Mouse (Mus musculus): ENCODE measurements around the gene Gm43738. TPM values are rescaled to one million over a fixed set of nuclear protein-coding genes. Genes with fewer than 3 reads are reported as not detected.

The Gm43738 gene
- polyA plus RNA-seq, 1 experiment, result not detected

GRCm38 (mm10) chr3:89124241-89124640, 23.3 kb upstream of the Gm43738 start:
- Histone ChIP-seq H3K27ac (ENCODE audit: insufficient read depth, low read depth, low read length) (no peak overlapping the region), H3K36me3 (ENCODE audit: control insufficient read depth, insufficient read depth, low read length) (no peaks in the 10 kb centered on the region), H3K4me1 (ENCODE audit: control insufficient read depth, insufficient read depth, low read length) (0 out of 2 replicates have a peak, but pooled peaks cover 3% of the 10 kb centered on the region), H3K27me3 (replicated peaks; ENCODE audit: control insufficient read depth, insufficient read depth, low read length) (no peaks in the 10 kb centered on the region), H3K4me3 (ENCODE audit: insufficient read depth, low read depth, low read length) (no peak overlapping the region)
- DNase-seq, result peak; percentile 58
- 53% methylated on average over 3 of the region's 3 CpGs for WGBS
- TF ChIP-seq CTCF (conservative IDR thresholded peaks at IDR 0.05; ENCODE audit: insufficient read depth, insufficient read length, low read depth, low read length) (no peak), POLR2A (IDR thresholded peaks at IDR 0.05; ENCODE audit: low read depth, low read length) (no peak)

- peak; percentile 36 for DNase-seq
- Histone ChIP-seq H3K4me3 (ENCODE audit: insufficient read depth, low read depth, low read length) (no peak overlapping the region), H3K36me3 (ENCODE audit: control insufficient read depth, insufficient read depth, low read length) (no peaks in the 10 kb centered on the region), H3K27ac (ENCODE audit: insufficient read depth, low read depth, low read length) (no peak overlapping the region), H3K4me1 (ENCODE audit: control insufficient read depth, insufficient read depth, low read length) (0 out of 2 replicates have a peak, but pooled peaks cover 3% of the 10 kb centered on the region), H3K27me3 (replicated peaks; ENCODE audit: control insufficient read depth, insufficient read depth, low read length) (no peaks in the 10 kb centered on the region)
- 59% methylated on average over 2 of the region's 2 CpGs for WGBS
- TF ChIP-seq POLR2A (IDR thresholded peaks at IDR 0.05; ENCODE audit: low read depth, low read length), result no peak
- no peak for TF ChIP-seq CTCF (conservative IDR thresholded peaks at IDR 0.05; ENCODE audit: insufficient read depth, insufficient read length, low read depth, low read length)
Measured at GRCm38 (mm10) chr3:89123313-89123712, 22.4 kb upstream of the Gm43738 start.

- 4% methylated on average over 2 of the region's 2 CpGs for WGBS
- TF ChIP-seq POLR2A (IDR thresholded peaks at IDR 0.05; ENCODE audit: low read depth, low read length) (no peak), CTCF (conservative IDR thresholded peaks at IDR 0.05; ENCODE audit: insufficient read depth, insufficient read length, low read depth, low read length) (peak; percentile 46)
- Histone ChIP-seq H3K4me1 (ENCODE audit: control insufficient read depth, insufficient read depth, low read length) (no peaks in the 10 kb centered on the region), H3K27me3 (replicated peaks; ENCODE audit: control insufficient read depth, insufficient read depth, low read length) (no peaks in the 10 kb centered on the region), H3K4me3 (ENCODE audit: insufficient read depth, low read depth, low read length) (no peak overlapping the region), H3K27ac (ENCODE audit: insufficient read depth, low read depth, low read length) (no peak overlapping the region), H3K36me3 (ENCODE audit: control insufficient read depth, insufficient read depth, low read length) (no peaks in the 10 kb centered on the region)
- DNase-seq, result peak; percentile 67
Measured at GRCm38 (mm10) chr3:89115522-89115921, 14.6 kb upstream of the Gm43738 start.

DNA sequence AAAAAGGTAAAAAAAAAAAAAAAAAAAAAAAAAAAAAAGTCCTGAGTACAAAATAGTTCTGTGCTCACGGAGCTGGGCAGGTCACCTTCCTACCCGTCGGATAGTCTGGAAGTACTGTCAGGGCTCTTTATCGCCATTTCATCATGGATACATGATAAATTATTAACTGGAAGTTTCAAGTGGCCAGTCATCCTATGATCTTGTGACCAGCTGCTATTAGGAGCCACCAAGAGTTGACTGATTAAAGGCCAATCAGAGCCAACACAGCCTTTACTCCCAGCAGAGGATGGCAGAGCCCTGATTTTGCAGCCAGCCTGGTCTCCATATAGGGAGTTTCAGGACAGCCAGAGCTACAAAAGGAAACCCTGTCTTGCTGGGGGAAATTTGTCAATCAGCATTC, 12.2 kb upstream of the Gm43738 start:
- WGBS, result 24% methylated on average over 4 of the region's 4 CpGs
- Histone ChIP-seq H3K36me3 (ENCODE audit: control insufficient read depth, insufficient read depth, low read length) (no peaks in the 10 kb centered on the region), H3K27ac (ENCODE audit: insufficient read depth, low read depth, low read length) (peak overlapping the region; percentile 19; the same call in 1 of the 2 replicates), H3K4me1 (ENCODE audit: control insufficient read depth, insufficient read depth, low read length) (no peaks in the 10 kb centered on the region), H3K27me3 (replicated peaks; ENCODE audit: control insufficient read depth, insufficient read depth, low read length) (no peaks in the 10 kb centered on the region), H3K4me3 (ENCODE audit: insufficient read depth, low read depth, low read length) (no peak overlapping the region)
- DNase-seq, result peak; percentile 70
- no peak for TF ChIP-seq POLR2A (IDR thresholded peaks at IDR 0.05; ENCODE audit: low read depth, low read length)
- no peak for TF ChIP-seq CTCF (conservative IDR thresholded peaks at IDR 0.05; ENCODE audit: insufficient read depth, insufficient read length, low read depth, low read length)

DNA sequence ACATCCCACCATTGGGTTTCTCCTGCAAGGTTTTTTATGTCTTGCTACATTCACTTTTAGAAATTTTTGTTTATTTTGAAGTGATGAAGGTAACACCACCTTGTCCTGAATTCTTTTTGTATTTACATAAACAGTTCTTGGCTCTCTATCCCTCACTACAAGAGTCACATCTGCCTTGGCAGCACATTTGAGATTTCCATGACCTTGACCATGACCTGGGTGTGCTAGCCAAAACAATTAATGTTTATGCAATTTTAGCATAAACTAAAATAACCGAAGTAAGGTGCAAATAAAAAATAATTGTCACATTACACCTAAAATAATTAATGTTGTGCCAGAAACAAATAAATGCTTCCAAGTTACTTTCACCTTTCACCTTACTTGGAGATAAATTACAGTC, 7.2 kb upstream of the Gm43738 start:
- H3K27ac ChIP-seq (ENCODE audit: insufficient read depth, low read depth, low read length), result no peak overlapping the region
- WGBS, result 22% methylated on average over 1 of the region's 1 CpGs
- no peak for DNase-seq

GRCm38 (mm10) chr3:89107545-89107944, 6.6 kb upstream of the Gm43738 start:
- Histone ChIP-seq H3K27me3 (replicated peaks; ENCODE audit: control insufficient read depth, insufficient read depth, low read length) (no peaks in the 10 kb centered on the region), H3K36me3 (ENCODE audit: control insufficient read depth, insufficient read depth, low read length) (no peaks in the 10 kb centered on the region), H3K27ac (ENCODE audit: insufficient read depth, low read depth, low read length) (no peak overlapping the region), H3K4me3 (ENCODE audit: insufficient read depth, low read depth, low read length) (no peak overlapping the region), H3K4me1 (ENCODE audit: control insufficient read depth, insufficient read depth, low read length) (no peaks in the 10 kb centered on the region)
- 74% methylated on average over 3 of the region's 3 CpGs for WGBS
- DNase-seq, result no peak
- no peak for TF ChIP-seq POLR2A (IDR thresholded peaks at IDR 0.05; ENCODE audit: low read depth, low read length)
- TF ChIP-seq CTCF (conservative IDR thresholded peaks at IDR 0.05; ENCODE audit: insufficient read depth, insufficient read length, low read depth, low read length), result no peak

More for the DNA sequence above, 7.2 kb upstream of the Gm43738 start:
- Histone ChIP-seq H3K27me3 (replicated peaks; ENCODE audit: control insufficient read depth, insufficient read depth, low read length) (no peaks in the 10 kb centered on the region), H3K4me3 (ENCODE audit: insufficient read depth, low read depth, low read length) (no peak overlapping the region), H3K4me1 (ENCODE audit: control insufficient read depth, insufficient read depth, low read length) (no peaks in the 10 kb centered on the region), H3K36me3 (ENCODE audit: control insufficient read depth, insufficient read depth, low read length) (no peaks in the 10 kb centered on the region)
- no peak for TF ChIP-seq POLR2A (IDR thresholded peaks at IDR 0.05; ENCODE audit: low read depth, low read length)

GRCm38 (mm10) chr3:89106881-89107280, 6.0 kb upstream of the Gm43738 start:
- no peak for DNase-seq
- no peaks in the 10 kb centered on the region for H3K36me3 ChIP-seq (ENCODE audit: control insufficient read depth, insufficient read depth, low read length)
- H3K4me1 ChIP-seq (ENCODE audit: control insufficient read depth, insufficient read depth, low read length), result no peaks in the 10 kb centered on the region; the same call in 1 of the 2 replicates
- TF ChIP-seq CTCF (conservative IDR thresholded peaks at IDR 0.05; ENCODE audit: insufficient read depth, insufficient read length, low read depth, low read length), result no peak
- no peak for TF ChIP-seq POLR2A (IDR thresholded peaks at IDR 0.05; ENCODE audit: low read depth, low read length)
- no peak overlapping the region for H3K4me3 ChIP-seq (ENCODE audit: insufficient read depth, low read depth, low read length)
- no peak overlapping the region for H3K27ac ChIP-seq (ENCODE audit: insufficient read depth, low read depth, low read length)
- H3K27me3 ChIP-seq (replicated peaks; ENCODE audit: control insufficient read depth, insufficient read depth, low read length), result no peaks in the 10 kb centered on the region

- Histone ChIP-seq H3K27ac (ENCODE audit: insufficient read depth, low read depth, low read length) (no peak overlapping the region), H3K27me3 (replicated peaks; ENCODE audit: control insufficient read depth, insufficient read depth, low read length) (no peaks in the 10 kb centered on the region), H3K4me3 (ENCODE audit: insufficient read depth, low read depth, low read length) (no peak overlapping the region), H3K36me3 (ENCODE audit: control insufficient read depth, insufficient read depth, low read length) (no peaks in the 10 kb centered on the region), H3K4me1 (ENCODE audit: control insufficient read depth, insufficient read depth, low read length) (no peaks in the 10 kb centered on the region; the same call in 1 of the 2 replicates)
- WGBS, result 61% methylated on average over 4 of the region's 4 CpGs
- no peak for DNase-seq
- TF ChIP-seq CTCF (conservative IDR thresholded peaks at IDR 0.05; ENCODE audit: insufficient read depth, insufficient read length, low read depth, low read length) (no peak), POLR2A (IDR thresholded peaks at IDR 0.05; ENCODE audit: low read depth, low read length) (no peak)
Measured at GRCm38 (mm10) chr3:89103291-89103595, 2.3 kb upstream of the Gm43738 start.

All from kidney, adult 2 months (tissue).